Mouse (Mus musculus) cortical plate, adult 2 months (tissue): ENCODE results near the gene Hoxd11. TPM values are rescaled to one million over a fixed set of nuclear protein-coding genes. Genes with fewer than 3 reads are reported as not detected.

Source experiments
- H3K27ac ChIP-seq: fragments of 200-500 bp; 2 replicates; pipeline ENCODE4 v1.5.1; 2012; ENCODE audit warnings: low read length, control low read depth, inconsistent platforms; ENCODE audit not compliant: insufficient read depth
- H3K4me1 ChIP-seq: fragments of 200-500 bp; 2 replicates; pipeline ENCODE4 v1.6.1; 2011; ENCODE audit warnings: low read length; ENCODE audit not compliant: control insufficient read depth, insufficient read depth
- H3K4me3 ChIP-seq: fragments of 200-500 bp; 2 replicates; pipeline ENCODE4 v1.5.1; 2011; ENCODE audit warnings: mild to moderate bottlenecking, low read length, control low read depth; ENCODE audit not compliant: insufficient read depth
- CTCF ChIP-seq: fragments of 200-500 bp; IDR thresholded peaks from 2 replicates; pipeline ENCODE4 v1.5.1; 2011; ENCODE audit warnings: mild to moderate bottlenecking, control low read depth, low read length; ENCODE audit not compliant: insufficient read depth; ENCODE audit errors: extremely low read depth
- POLR2A ChIP-seq: fragments of 200-500 bp; IDR thresholded peaks from 2 replicates; pipeline ENCODE4 v1.6.1; 2011; ENCODE audit warnings: mild to moderate bottlenecking, low read length, control low read depth; ENCODE audit not compliant: insufficient read depth; ENCODE audit errors: extremely low read depth
- polyA plus RNA-seq: library from polyadenylated mRNA; depleted of rRNA; stranded (reverse); fragments of >200 nt; gene quantifications from 2 replicates; pipeline ENCODE4 v1.2.3, GENCODE M21; 2012

Gene Hoxd11
- polyA plus RNA-seq, 1 experiment, result not detected

GRCm38 (mm10) chr2:74695383-74695782 is 16.0 kb downstream of the Hoxd11 start:
- no peak for TF ChIP-seq CTCF
- TF ChIP-seq POLR2A, result no peak
- Histone ChIP-seq H3K27ac (no peak overlapping the region), H3K4me1 (no peaks in the 10 kb centered on the region), H3K4me3 (no peak overlapping the region)

- Histone ChIP-seq H3K4me1 (no peaks in the 10 kb centered on the region), H3K4me3 (no peak overlapping the region), H3K27ac (no peak overlapping the region)
- TF ChIP-seq POLR2A, result no peak
Observed at GRCm38 (mm10) chr2:74695813-74696430, 16.6 kb downstream of the Hoxd11 start.

GRCm38 (mm10) chr2:74696442-74697335 is 17.3 kb downstream of the Hoxd11 start:
- H3K27ac ChIP-seq, result no peak overlapping the region
- H3K4me1 ChIP-seq, result no peaks in the 10 kb centered on the region
- TF ChIP-seq CTCF, result no peak
- no peak for TF ChIP-seq POLR2A
- H3K4me3 ChIP-seq, result no peak overlapping the region

GRCm38 (mm10) chr2:74697567-74698121 is 18.3 kb downstream of the Hoxd11 start, which contains the start of gene Hoxd9:
Gene Hoxd9 (plus strand): TSS chr2:74697727.
- Histone ChIP-seq H3K4me1 (no peaks in the 10 kb centered on the region), H3K4me3 (no peak within 1 kb of the TSS), H3K27ac (no peak within 1 kb of the TSS)
- TF ChIP-seq POLR2A (no peak), CTCF (no peak)

GRCm38 (mm10) chr2:74698201-74699052 is 19.1 kb downstream of the Hoxd11 start:
- TF ChIP-seq CTCF, result no peak
- H3K27ac ChIP-seq, result no peak overlapping the region
- no peak overlapping the region for H3K4me3 ChIP-seq
- no peaks in the 10 kb centered on the region for H3K4me1 ChIP-seq

GRCm38 (mm10) chr2:74699053-74699430 is 19.7 kb downstream of the Hoxd11 start:
- Histone ChIP-seq H3K4me3 (no peak overlapping the region), H3K4me1 (no peaks in the 10 kb centered on the region), H3K27ac (no peak overlapping the region)
- TF ChIP-seq CTCF (no peak), POLR2A (no peak)

GRCm38 (mm10) chr2:74699664-74700545 is 20.5 kb downstream of the Hoxd11 start:
- Histone ChIP-seq H3K4me3 (no peak overlapping the region), H3K4me1 (no peaks in the 10 kb centered on the region), H3K27ac (no peak overlapping the region)
- no peak for TF ChIP-seq POLR2A
- TF ChIP-seq CTCF, result no peak

- TF ChIP-seq POLR2A (no peak), CTCF (no peak)
- H3K4me3 ChIP-seq, result no peak overlapping the region
- H3K27ac ChIP-seq, result no peak overlapping the region
- no peaks in the 10 kb centered on the region for H3K4me1 ChIP-seq
Observed at GRCm38 (mm10) chr2:74700546-74701112, 21.3 kb downstream of the Hoxd11 start.
